Mouse (Mus musculus) midbrain, embryonic 10.5 days (tissue): Measurements from ENCODE around the gene Pum1. TPM values are rescaled to one million over a fixed set of nuclear protein-coding genes. Genes with fewer than 3 reads are reported as not detected.

ENCODE experiments used
- DNase-seq: peaks from one replicate; pipeline ENCODE4 v3.0.0-alpha.2; 2017; ENCODE audit warnings: low spot score
- H3K27ac ChIP-seq: fragments of 300-500 bp; sonication (generic); replicated peaks from 2 replicates; pipeline ENCODE4 v1.5.1; 2016; ENCODE audit warnings: mild to moderate bottlenecking
- H3K27me3 ChIP-seq: fragments of 300-500 bp; sonication (generic); 2 replicates; pipeline ENCODE4 v1.6.1; 2016; ENCODE audit warnings: low read depth, mild to moderate bottlenecking; ENCODE audit not compliant: poor library complexity, severe bottlenecking
- H3K36me3 ChIP-seq: fragments of 300-500 bp; sonication (generic); 2 replicates; pipeline ENCODE4 v1.6.1; 2016; ENCODE audit warnings: mild to moderate bottlenecking, moderate library complexity
- H3K4me1 ChIP-seq: fragments of 300-500 bp; sonication (generic); 2 replicates; pipeline ENCODE4 v1.6.1; 2016
- H3K4me3 ChIP-seq: fragments of 300-500 bp; sonication (generic); 2 replicates; pipeline ENCODE4 v1.5.1; 2016; ENCODE audit warnings: mild to moderate bottlenecking, moderate library complexity
- H3K9me3 ChIP-seq: fragments of 300-500 bp; sonication (generic); replicated peaks from 2 replicates; pipeline ENCODE4 v1.6.1; 2016; ENCODE audit warnings: mild to moderate bottlenecking
- WGBS: fragments of 180-500 bp; shearing (Covaris S2); methylation state at CpG from one replicate; pipeline ENCODE4 v1.1.7; 2016; 5-methylcytosine and 5-hydroxymethylcytosine counted together
- polyA plus RNA-seq: library from polyadenylated mRNA; unstranded; fragments of >200 nt; fragmentation: Nextera tagmentation; extraction: Ambion mirVana; gene quantifications from 2 replicates; pipeline ENCODE4 v1.2.1, GENCODE M21; 2016

Gene Pum1
- polyA plus RNA-seq, 1 experiment from 2014 or later = 117 TPM

DNA sequence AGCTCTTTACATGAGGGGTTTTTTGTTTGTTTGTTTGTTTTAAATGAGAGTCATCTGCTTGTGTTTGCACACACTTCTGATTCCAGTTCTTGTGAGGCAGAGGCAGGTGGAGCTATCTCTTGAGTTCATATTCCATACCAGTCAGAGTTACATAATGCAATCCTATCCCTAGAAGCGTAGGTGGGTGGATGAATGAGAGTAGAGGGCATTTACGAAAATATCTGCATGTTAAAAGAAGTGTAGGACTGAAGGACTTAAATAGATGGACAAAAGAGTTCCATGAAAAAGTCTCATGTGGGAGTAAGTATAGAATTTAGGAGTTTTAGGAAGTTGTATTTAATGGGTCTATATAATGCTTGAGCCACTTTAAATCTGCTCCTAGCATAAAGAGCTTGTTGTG, 88.8 kb downstream of the Pum1 start:
- H3K36me3 ChIP-seq = peaks cover 99% of the 10 kb centered on the region
- no peaks in the 10 kb centered on the region for H3K9me3 ChIP-seq
- H3K4me3 ChIP-seq = no peak overlapping the region
- H3K27me3 ChIP-seq = no peaks in the 10 kb centered on the region
- H3K27ac ChIP-seq = no peak overlapping the region
- no peak for DNase-seq
- no peaks in the 10 kb centered on the region for H3K4me1 ChIP-seq
- 96% methylated on average over 2 of the region's 2 CpGs for WGBS

DNA sequence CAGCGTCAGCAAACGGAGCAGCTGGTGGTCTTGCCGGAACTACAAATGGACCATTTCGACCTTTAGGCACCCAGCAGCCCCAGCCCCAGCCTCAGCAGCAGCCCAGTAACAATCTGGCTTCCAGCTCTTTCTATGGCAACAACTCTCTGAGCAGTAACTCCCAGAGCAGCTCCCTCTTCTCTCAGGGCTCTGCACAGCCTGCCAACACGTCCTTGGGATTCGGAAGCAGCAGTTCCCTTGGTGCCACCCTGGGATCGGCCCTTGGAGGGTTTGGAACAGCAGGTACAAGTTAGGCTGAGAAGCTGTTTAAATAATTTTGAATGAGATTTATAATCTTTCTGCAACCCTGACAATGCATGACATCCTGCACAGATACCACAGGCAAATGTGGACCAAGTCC, 89.5 kb downstream of the Pum1 start:
- 86% methylated on average over 7 of the region's 7 CpGs for WGBS
- no peak overlapping the region for H3K27ac ChIP-seq
- no peak overlapping the region for H3K4me3 ChIP-seq
- peaks cover 99% of the 10 kb centered on the region for H3K36me3 ChIP-seq
- H3K9me3 ChIP-seq = no peaks in the 10 kb centered on the region
- no peaks in the 10 kb centered on the region for H3K27me3 ChIP-seq
- DNase-seq = no peak
- H3K4me1 ChIP-seq = no peaks in the 10 kb centered on the region

DNA sequence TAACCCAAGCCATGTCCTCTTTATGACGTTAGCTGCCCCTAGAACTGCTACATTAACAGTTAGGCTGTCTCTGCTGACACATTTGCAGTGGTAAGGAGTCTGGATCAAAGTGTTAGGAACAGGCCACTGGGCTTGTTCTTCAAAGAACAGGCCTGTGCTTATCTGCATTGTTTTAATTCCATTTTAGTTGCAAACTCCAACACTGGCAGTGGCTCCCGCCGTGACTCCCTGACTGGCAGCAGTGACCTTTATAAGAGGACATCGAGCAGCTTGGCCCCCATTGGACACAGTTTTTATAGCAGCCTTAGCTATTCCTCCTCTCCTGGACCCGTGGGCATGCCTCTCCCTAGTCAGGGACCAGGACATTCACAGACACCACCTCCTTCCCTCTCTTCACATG, 90.6 kb downstream of the Pum1 start:
- peaks cover 99% of the 10 kb centered on the region for H3K36me3 ChIP-seq
- no peak overlapping the region for H3K4me3 ChIP-seq
- no peaks in the 10 kb centered on the region for H3K4me1 ChIP-seq
- H3K27ac ChIP-seq = no peak overlapping the region
- DNase-seq = no peak
- no peaks in the 10 kb centered on the region for H3K9me3 ChIP-seq
- WGBS = 89% methylated on average over 5 of the region's 5 CpGs
- no peaks in the 10 kb centered on the region for H3K27me3 ChIP-seq

DNA sequence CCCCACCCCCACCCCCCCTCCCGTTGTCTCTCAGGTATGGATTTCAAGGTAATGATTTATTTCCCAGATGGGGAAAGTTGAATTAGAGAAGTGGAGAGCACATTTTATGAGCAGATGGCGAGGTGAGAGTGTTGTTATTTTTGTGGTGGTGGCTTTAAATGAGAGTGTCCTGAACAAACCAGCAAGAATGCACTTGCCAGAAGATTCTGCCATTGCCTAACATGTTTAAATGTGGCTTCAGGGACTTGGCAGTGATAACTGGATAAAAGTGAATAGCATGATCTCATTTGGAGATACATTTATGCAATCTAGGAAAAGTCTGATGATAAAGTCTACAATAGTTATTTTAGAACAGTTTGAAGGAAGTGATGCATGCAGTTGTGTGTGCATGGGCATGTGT, 91.7 kb downstream of the Pum1 start:
- no peak for DNase-seq
- Histone ChIP-seq H3K4me1 (no peaks in the 10 kb centered on the region), H3K27me3 (no peaks in the 10 kb centered on the region), H3K36me3 (peaks cover 99% of the 10 kb centered on the region), H3K9me3 (no peaks in the 10 kb centered on the region), H3K27ac (no peak overlapping the region), H3K4me3 (no peak overlapping the region)
- 89% methylated on average over 2 of the region's 2 CpGs for WGBS

DNA sequence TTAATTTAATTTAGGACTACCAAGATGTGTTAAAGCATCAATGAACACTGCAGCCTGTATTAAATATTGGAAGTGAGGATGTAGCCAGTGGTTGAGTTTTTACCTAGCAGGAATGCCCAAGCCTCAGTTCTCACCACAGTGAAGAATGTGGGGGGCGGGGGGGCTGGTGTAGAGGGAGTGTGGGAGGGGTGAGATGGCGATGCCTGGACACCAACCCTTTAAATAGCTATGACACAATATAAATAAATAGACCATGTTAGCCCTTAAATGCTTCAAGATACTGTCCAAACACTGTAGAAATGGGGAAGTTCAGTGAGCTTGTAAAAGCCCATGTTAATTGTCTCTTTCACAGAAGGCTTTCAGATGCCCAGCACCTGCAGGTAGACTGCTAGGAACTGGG, 96.8 kb downstream of the Pum1 start:
- Histone ChIP-seq H3K27me3 (no peaks in the 10 kb centered on the region), H3K4me3 (no peak overlapping the region), H3K4me1 (no peaks in the 10 kb centered on the region), H3K27ac (no peak overlapping the region), H3K36me3 (peaks cover 99% of the 10 kb centered on the region), H3K9me3 (no peaks in the 10 kb centered on the region)
- 84% methylated on average over 2 of the region's 2 CpGs for WGBS
- no peak for DNase-seq

DNA sequence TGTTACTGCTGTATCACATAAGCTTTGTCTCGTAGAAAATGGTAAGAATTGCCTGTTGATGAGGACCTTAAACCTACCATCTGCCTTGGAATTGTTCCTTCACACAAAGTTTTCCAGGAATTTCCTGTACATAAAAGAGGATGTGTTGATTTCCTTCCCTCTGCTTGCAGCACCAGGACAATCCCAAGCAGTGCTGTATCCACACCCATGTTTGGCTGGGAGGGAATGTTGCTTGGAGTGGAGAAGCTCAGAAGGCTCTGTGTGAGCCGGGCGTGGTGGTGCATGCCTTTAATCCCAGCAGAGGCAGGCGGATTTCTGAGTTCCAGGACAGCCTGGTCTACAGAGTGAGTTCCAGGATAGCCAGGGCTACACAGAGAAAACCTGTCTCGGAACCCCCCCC, 98.7 kb downstream of the Pum1 start:
- H3K27ac ChIP-seq = no peak overlapping the region
- 88% methylated on average over 5 of the region's 5 CpGs for WGBS
- peaks cover 99% of the 10 kb centered on the region for H3K36me3 ChIP-seq
- no peaks in the 10 kb centered on the region for H3K9me3 ChIP-seq
- H3K4me3 ChIP-seq = no peak overlapping the region
- H3K4me1 ChIP-seq = no peaks in the 10 kb centered on the region
- H3K27me3 ChIP-seq = no peaks in the 10 kb centered on the region
- no peak for DNase-seq

DNA sequence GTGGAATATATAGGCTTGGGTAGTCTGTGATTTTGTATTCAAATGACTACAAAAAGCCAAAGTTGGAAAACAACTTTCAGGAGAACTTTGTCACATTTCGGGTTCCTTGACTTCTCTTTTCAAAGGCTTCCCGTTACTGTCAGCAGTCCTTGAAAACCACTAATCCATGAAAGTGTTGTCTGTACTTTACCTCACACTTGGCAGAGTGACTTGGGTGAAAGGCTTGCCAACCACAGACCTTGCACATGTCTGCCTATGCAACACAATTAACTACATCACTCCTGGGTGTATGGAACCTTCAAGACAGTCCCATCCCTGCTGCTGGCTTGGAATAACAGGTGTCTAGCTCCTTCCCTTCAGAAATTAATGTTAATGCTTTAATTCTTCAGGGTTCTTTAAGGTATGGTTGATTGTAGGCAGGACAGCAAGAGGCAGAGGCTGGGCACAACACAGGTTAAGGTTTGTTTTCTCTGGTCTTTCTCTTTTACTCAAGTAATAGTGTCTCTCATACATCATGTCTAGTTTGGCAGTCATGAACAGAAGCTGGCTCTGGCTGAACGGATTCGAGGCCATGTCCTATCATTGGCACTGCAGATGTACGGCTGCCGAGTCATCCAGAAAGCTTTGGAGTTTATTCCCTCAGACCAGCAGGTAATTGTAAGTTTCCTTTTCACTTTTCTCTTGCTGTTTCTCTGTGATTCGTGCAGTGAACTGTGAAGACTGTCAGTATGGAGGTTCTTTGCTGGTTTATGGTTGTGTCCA, 102.5 kb downstream of the Pum1 start:
- no peak overlapping the region for H3K4me3 ChIP-seq
- WGBS = 96% methylated on average over 7 of the region's 7 CpGs
- peaks cover 100% of the 10 kb centered on the region for H3K36me3 ChIP-seq

DNA sequence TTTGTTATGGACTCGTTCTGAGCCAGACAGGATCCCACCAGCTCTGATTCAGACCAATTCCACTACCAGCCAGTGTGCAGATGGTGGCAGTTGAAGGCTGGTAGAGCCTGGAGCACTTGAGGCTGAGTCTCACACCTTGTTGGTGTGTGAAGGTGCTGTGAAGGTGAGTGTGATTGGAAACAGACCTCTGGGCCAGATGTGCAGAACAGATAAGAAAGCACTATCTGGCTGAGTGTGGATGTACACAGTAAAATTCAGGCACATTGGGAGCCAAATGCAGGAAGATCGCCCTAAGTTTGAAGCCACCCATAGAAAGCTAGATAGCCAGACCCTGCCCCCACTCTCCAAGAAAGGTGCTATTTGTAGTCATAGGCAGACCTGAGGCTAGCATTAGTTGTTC, 103.3 kb downstream of the Pum1 start:
- Histone ChIP-seq H3K4me1 (no peaks in the 10 kb centered on the region), H3K9me3 (no peaks in the 10 kb centered on the region), H3K27ac (no peak overlapping the region), H3K36me3 (peaks cover 100% of the 10 kb centered on the region), H3K4me3 (no peak overlapping the region), H3K27me3 (no peaks in the 10 kb centered on the region)
- DNase-seq = no peak
- WGBS = 91% methylated on average over 2 of the region's 2 CpGs

More for the DNA sequence above, 102.5 kb downstream of the Pum1 start:
- Histone ChIP-seq H3K27ac (no peak overlapping the region), H3K9me3 (no peaks in the 10 kb centered on the region), H3K4me1 (no peaks in the 10 kb centered on the region), H3K27me3 (no peaks in the 10 kb centered on the region)
- no peak for DNase-seq

DNA sequence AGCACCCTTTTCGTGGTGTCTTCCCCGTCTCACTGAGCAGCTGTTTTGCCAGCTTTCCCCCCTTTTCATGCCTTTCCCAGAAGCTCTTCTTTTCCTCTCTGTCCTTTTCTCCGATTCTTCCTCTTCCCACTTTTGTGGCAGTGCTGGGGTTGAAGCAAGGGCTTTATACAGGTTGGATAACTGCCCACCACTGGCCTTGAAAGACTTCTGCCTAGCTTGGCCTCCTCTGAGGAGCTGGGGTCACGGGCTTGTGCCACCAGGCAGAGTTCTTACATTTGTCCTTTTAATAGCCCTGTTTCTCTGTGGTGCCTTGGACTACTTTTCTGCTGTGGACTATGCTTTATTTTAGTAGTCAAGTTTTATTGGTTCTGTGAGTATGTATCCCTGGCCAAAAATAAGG, 103.8 kb downstream of the Pum1 start:
- no peak for DNase-seq
- WGBS = 95% methylated on average over 4 of the region's 4 CpGs
- Histone ChIP-seq H3K9me3 (no peaks in the 10 kb centered on the region), H3K4me1 (no peaks in the 10 kb centered on the region), H3K36me3 (peaks cover 100% of the 10 kb centered on the region), H3K27ac (no peak overlapping the region), H3K27me3 (no peaks in the 10 kb centered on the region), H3K4me3 (no peak overlapping the region)

DNA sequence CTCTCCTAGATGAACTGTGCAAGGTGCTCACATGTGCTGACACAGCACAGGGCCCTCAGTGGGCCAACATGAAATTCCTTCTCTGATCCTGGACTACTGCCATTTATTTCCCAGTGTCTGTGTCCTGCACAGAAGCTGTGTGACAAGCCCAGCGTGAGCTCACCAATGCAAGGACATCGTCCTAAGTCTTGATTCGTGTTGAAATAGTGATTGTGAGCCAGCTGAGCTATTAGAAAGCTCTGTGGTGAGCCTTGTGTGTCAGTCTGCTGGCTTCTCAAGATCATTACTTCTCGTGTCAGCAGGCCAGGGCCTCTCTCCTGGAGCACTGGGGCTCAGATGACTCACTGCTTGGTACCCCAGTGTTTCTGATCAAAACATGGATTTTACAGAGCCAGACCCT, 110.8 kb downstream of the Pum1 start:
- H3K27me3 ChIP-seq = no peaks in the 10 kb centered on the region
- H3K4me3 ChIP-seq = no peak overlapping the region
- peaks cover 100% of the 10 kb centered on the region for H3K36me3 ChIP-seq
- no peak overlapping the region for H3K27ac ChIP-seq
- WGBS = 89% methylated on average over 4 of the region's 4 CpGs
- no peaks in the 10 kb centered on the region for H3K9me3 ChIP-seq
- peaks cover 14% of the 10 kb centered on the region for H3K4me1 ChIP-seq
- DNase-seq = no peak

DNA sequence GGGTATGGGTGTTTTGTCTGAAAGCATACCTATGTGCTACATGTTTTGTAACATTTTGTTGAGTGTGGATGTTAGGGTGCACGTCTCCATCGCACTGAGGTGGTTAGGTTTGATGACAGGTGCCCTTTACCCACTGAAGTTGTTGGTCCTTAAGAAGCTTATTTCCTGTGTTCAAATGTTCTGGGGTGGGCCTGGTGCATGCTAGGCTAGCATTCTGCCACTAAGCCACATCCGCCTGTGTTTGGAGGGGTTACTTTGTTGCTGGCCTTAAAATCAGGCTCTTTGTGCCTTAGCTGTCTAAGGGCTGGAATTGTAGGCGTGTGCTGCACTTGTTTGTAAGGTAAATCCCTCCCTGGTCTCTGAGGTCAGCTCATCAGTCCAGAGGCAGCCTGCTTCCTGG, 111.7 kb downstream of the Pum1 start:
- H3K4me3 ChIP-seq = no peak overlapping the region
- whole genome bisulfite sequencing = 91% methylated on average over 4 of the region's 4 CpGs
- DNase-seq = no peak
- H3K27ac ChIP-seq = no peak overlapping the region
- peaks cover 14% of the 10 kb centered on the region for H3K4me1 ChIP-seq
- peaks cover 100% of the 10 kb centered on the region for H3K36me3 ChIP-seq
- H3K27me3 ChIP-seq = no peaks in the 10 kb centered on the region
- H3K9me3 ChIP-seq = no peaks in the 10 kb centered on the region

DNA sequence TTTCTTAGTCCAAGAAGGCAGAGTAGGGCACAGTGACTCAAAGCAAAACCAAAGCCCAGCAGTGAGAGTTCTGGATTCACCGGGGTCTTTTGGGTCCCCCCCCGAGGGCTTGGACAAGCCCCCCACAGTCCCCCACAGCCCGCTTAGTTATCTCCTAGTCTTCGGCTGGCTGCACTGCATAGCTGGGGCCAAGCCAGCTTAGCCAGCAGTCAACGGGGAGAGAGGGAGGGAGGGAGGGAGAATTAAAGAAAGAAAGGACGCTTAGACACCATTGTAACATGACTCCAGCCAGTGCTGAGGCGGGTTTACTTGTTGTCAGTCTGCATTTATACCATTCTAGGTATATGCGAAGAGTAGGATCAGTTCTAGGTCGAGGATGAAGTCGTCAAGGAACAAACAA, 114.5 kb downstream of the Pum1 start:
- Histone ChIP-seq H3K4me3 (no peak overlapping the region), H3K36me3 (peaks cover 95% of the 10 kb centered on the region), H3K27ac (no peak overlapping the region), H3K4me1 (peaks cover 14% of the 10 kb centered on the region), H3K27me3 (no peaks in the 10 kb centered on the region), H3K9me3 (no peaks in the 10 kb centered on the region)
- 61% methylated on average over 10 of the region's 10 CpGs for WGBS
- DNase-seq = no peak

DNA sequence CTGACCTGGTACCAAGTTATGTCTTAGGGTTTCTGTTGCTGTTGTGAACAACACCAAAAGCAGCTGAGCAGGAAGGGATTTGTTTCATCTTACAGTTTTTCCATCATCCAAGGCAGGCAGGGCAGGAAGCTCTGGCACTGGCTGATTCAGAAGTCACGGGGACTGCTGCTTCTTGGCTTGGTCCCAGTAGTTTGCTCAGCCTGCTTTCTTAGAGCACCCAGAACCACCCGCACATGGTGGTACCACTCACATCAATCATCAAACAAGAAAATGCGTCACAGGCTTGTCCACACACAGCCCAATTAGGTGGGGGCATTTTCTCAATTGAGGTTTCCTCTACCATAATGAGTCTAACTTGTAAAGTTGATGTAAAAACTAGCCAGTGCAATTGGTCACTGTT, 115.9 kb downstream of the Pum1 start:
- no peak overlapping the region for H3K4me3 ChIP-seq
- no peak for DNase-seq
- peaks cover 14% of the 10 kb centered on the region for H3K4me1 ChIP-seq
- no peaks in the 10 kb centered on the region for H3K27me3 ChIP-seq
- no peaks in the 10 kb centered on the region for H3K9me3 ChIP-seq
- peaks cover 81% of the 10 kb centered on the region for H3K36me3 ChIP-seq
- H3K27ac ChIP-seq = no peak overlapping the region
- WGBS = 95% methylated on average over 3 of the region's 3 CpGs

DNA sequence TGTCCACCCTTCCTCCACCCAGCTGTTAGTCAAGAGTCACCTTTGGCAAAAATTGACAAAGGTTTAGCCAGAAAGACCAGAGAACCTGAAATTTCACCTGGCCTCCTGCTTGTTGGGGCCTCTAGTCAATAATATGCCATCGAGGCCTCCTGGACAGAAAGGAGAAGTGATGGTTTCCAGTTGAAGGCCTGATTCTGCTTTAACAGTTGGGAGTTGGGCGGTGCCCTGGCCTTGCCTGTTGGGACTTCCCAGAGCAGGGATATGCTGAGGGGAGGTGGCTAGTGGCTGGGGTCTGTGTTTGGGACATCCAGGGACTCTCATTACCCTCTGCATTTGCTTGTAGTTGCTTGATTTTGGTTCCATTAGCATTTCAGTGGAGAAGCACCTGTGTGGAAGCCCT, 119.4 kb downstream of the Pum1 start:
- Histone ChIP-seq H3K36me3 (peaks cover 47% of the 10 kb centered on the region), H3K27ac (no peak overlapping the region), H3K9me3 (no peaks in the 10 kb centered on the region), H3K27me3 (no peaks in the 10 kb centered on the region), H3K4me3 (no peak overlapping the region), H3K4me1 (0 out of 2 replicates have a peak, but pooled peaks cover 2% of the 10 kb centered on the region)
- 90% methylated on average over 2 of the region's 2 CpGs for whole genome bisulfite sequencing
- no peak for DNase-seq
